8 mouse cellular contexts compared by ENCODE assay signal in genomic region chr6:117652917-117653316, GRCm38 (mm10).
DNase-seq lines count a peak whose midpoint lies in the region; ATAC-seq and TF ChIP-seq lines count a peak whose summit lies in the region.

No protein-coding gene starts in this region.

- peaks cover 8% of the 10 kb centered on the region; the same call in 1 of the 2 replicates for H3K4me1 ChIP-seq in heart, embryonic 10.5 days
- H3K4me1 ChIP-seq in lung, embryonic 14.5 days (ENCODE audit: insufficient read depth): 0 out of 2 replicates have a peak, but pooled peaks cover 6% of the 10 kb centered on the region
- H3K4me1 ChIP-seq in thymus, adult 2 months (replicated peaks; ENCODE audit: control insufficient read depth, insufficient read depth, low read length): no peaks in the 10 kb centered on the region

- H3K9ac ChIP-seq in lung, embryonic 14.5 days: no peak overlapping the region

- no peak for TF ChIP-seq POLR2A in thymus, adult 2 months (IDR thresholded peaks at IDR 0.05; ENCODE audit: control insufficient read depth, extremely low read depth, insufficient read depth, low read length, poor library complexity)

- no peak overlapping the region for H3K27ac ChIP-seq in heart, embryonic 10.5 days
- H3K27ac ChIP-seq in lung, embryonic 14.5 days (ENCODE audit: low read depth): no peak overlapping the region
- H3K27ac ChIP-seq in thymus, adult 2 months (ENCODE audit: control insufficient read depth, insufficient read depth, low read length): no peak overlapping the region

- H3K36me3 ChIP-seq in heart, embryonic 10.5 days: no peaks in the 10 kb centered on the region
- no peaks in the 10 kb centered on the region for H3K36me3 ChIP-seq in lung, embryonic 14.5 days (ENCODE audit: insufficient read depth)
- no peaks in the 10 kb centered on the region for H3K36me3 ChIP-seq in thymus, adult 2 months (ENCODE audit: control insufficient read depth, insufficient read depth, low read length)

- 77% methylated on average over 9 of the region's 9 CpGs for WGBS in heart, embryonic 10.5 days
- 52% methylated on average over 9 of the region's 9 CpGs for WGBS in lung, embryonic 14.5 days
- 84% methylated on average over 9 of the region's 9 CpGs for WGBS in thymus, adult 2 months

- peak; percentile 81 to 91 for DNase-seq in heart, adult 18-20 months
- DNase-seq in heart, embryonic 10.5 days (ENCODE audit: low spot score): no peak
- DNase-seq in NIH3T3 (ENCODE audit: low read depth): peak; percentile 94
- DNase-seq in gastrocnemius, postnatal 25 days: peak; percentile 74
- DNase-seq in lung, embryonic 14.5 days: peak; percentile 70
- DNase-seq in frontal cortex, postnatal 10 days (ENCODE audit: low spot score in 2 of 2): no peak
- DNase-seq in frontal cortex, adult 2 months (ENCODE audit: extremely low spot score in 1 of 2, low spot score in 1 of 2): no peak
- DNase-seq in thymus, adult 2 months: no peak

- no peaks in the 10 kb centered on the region for H3K9me3 ChIP-seq in heart, embryonic 10.5 days
- no peaks in the 10 kb centered on the region for H3K9me3 ChIP-seq in lung, embryonic 14.5 days (ENCODE audit: low read depth, low read length)

- no peak overlapping the region for H3K4me2 ChIP-seq in lung, embryonic 14.5 days

- no peak overlapping the region for H3K4me3 ChIP-seq in heart, embryonic 10.5 days
- H3K4me3 ChIP-seq in lung, embryonic 14.5 days (ENCODE audit: low read depth, low read length): no peak overlapping the region
- H3K4me3 ChIP-seq in thymus, adult 2 months (ENCODE audit: control insufficient read depth, insufficient read depth, low read length): no peak overlapping the region

- peaks cover 39% of the 10 kb centered on the region for H3K27me3 ChIP-seq in heart, embryonic 10.5 days (ENCODE audit: insufficient read depth, poor library complexity, severe bottlenecking)
- no peaks in the 10 kb centered on the region for H3K27me3 ChIP-seq in lung, embryonic 14.5 days (ENCODE audit: insufficient read depth, low read length)
- no peaks in the 10 kb centered on the region for H3K27me3 ChIP-seq in thymus, adult 2 months (ENCODE audit: control insufficient read depth, insufficient read depth, low read length)

- TF ChIP-seq CTCF in lung, embryonic 14.5 days (IDR thresholded peaks at IDR 0.05; ENCODE audit: low read depth): no peak
- no peak for TF ChIP-seq CTCF in thymus, adult 2 months (IDR thresholded peaks at IDR 0.05; ENCODE audit: borderline replicate concordance, control insufficient read depth, extremely low read depth, insufficient read depth, low read length, poor library complexity)

- peak; percentile 47; the same call in 1 of the 2 replicates for ATAC-seq in lung, embryonic 14.5 days (ENCODE audit: insufficient read depth)

Comparison
In these comparisons a context has a peak if more than half of its experiments do, and no peak if none do; other contexts are left out.
1. DNase-seq: peak in heart, adult 18-20 months (2 of 2), NIH3T3 (single experiment), gastrocnemius, postnatal 25 days (single experiment) and lung, embryonic 14.5 days (single experiment); none in heart, embryonic 10.5 days (single experiment), frontal cortex, postnatal 10 days (0 of 2), frontal cortex, adult 2 months (0 of 2) and thymus, adult 2 months (single experiment).